Mouse (Mus musculus): ENCODE measurements around the gene Smim7. TPM values are rescaled to one million over a fixed set of nuclear protein-coding genes. Genes with fewer than 3 reads are reported as not detected.

The Smim7 gene
- polyA plus RNA-seq, 1 experiment, result 57.9 TPM

GRCm38 (mm10) chr8:72575915-72576314 lies 5.0 kb upstream of the Smim7 start:
- H3K79me2 ChIP-seq (ENCODE audit: control insufficient read depth, insufficient read depth), result no peaks in the 10 kb centered on the region
- no peaks in the 10 kb centered on the region for H3K27me3 ChIP-seq (ENCODE audit: control insufficient read depth, insufficient read depth, insufficient read length)
- TF ChIP-seq USF1 (IDR thresholded peaks at IDR 0.05; ENCODE audit: low read depth) (no peak), MYOG (IDR thresholded peaks at IDR 0.05; ENCODE audit: control insufficient read depth, extremely low read depth, insufficient read length) (no peak), FOSL1 (IDR thresholded peaks at IDR 0.05; ENCODE audit: insufficient read depth, low read length, poor library complexity, severe bottlenecking) (no peak), MAX (IDR thresholded peaks at IDR 0.05) (no peak), CEBPB (IDR thresholded peaks at IDR 0.05; ENCODE audit: low read depth) (no peak), CTCF (IDR thresholded peaks at IDR 0.05; ENCODE audit: control insufficient read depth, insufficient read depth, insufficient read length) (no peak), MYOD1 (IDR thresholded peaks at IDR 0.05; ENCODE audit: control insufficient read depth, insufficient read length, low read depth) (no peak)
- no peaks in the 10 kb centered on the region for H3K79me3 ChIP-seq (ENCODE audit: low read depth)
- no peak overlapping the region for H3ac ChIP-seq (ENCODE audit: control insufficient read depth, insufficient read length, low read depth)
- no peak overlapping the region for H3K4me3 ChIP-seq (ENCODE audit: insufficient read depth, poor library complexity, severe bottlenecking)
- H3K36me3 ChIP-seq (ENCODE audit: control insufficient read depth, insufficient read depth), result no peaks in the 10 kb centered on the region

GRCm38 (mm10) chr8:72573450-72573849 lies 2.6 kb upstream of the Smim7 start:
- Histone ChIP-seq H3ac (ENCODE audit: control insufficient read depth, insufficient read length, low read depth) (no peak overlapping the region), H3K79me3 (ENCODE audit: low read depth) (peaks cover 14% of the 10 kb centered on the region), H3K27me3 (ENCODE audit: control insufficient read depth, insufficient read depth, insufficient read length) (no peaks in the 10 kb centered on the region), H3K36me3 (ENCODE audit: control insufficient read depth, insufficient read depth) (peaks cover 8% of the 10 kb centered on the region), H3K4me3 (ENCODE audit: insufficient read depth, poor library complexity, severe bottlenecking) (no peak overlapping the region), H3K79me2 (ENCODE audit: control insufficient read depth, insufficient read depth) (peaks cover 22% of the 10 kb centered on the region)
- TF ChIP-seq FOSL1 (IDR thresholded peaks at IDR 0.05; ENCODE audit: insufficient read depth, low read length, poor library complexity, severe bottlenecking), result no peak

GRCm38 (mm10) chr8:72572507-72572906 lies 1.6 kb upstream of the Smim7 start:
- Histone ChIP-seq H3K79me3 (ENCODE audit: low read depth) (peaks cover 16% of the 10 kb centered on the region), H3K27me3 (ENCODE audit: control insufficient read depth, insufficient read depth, insufficient read length) (no peaks in the 10 kb centered on the region), H3ac (ENCODE audit: control insufficient read depth, insufficient read length, low read depth) (no peak overlapping the region), H3K79me2 (ENCODE audit: control insufficient read depth, insufficient read depth) (peaks cover 30% of the 10 kb centered on the region), H3K36me3 (ENCODE audit: control insufficient read depth, insufficient read depth) (peaks cover 17% of the 10 kb centered on the region), H3K4me3 (ENCODE audit: insufficient read depth, poor library complexity, severe bottlenecking) (peak overlapping the region; percentile 52)
- TF ChIP-seq MYOD1 (IDR thresholded peaks at IDR 0.05; ENCODE audit: control insufficient read depth, insufficient read length, low read depth) (no peak), MAX (IDR thresholded peaks at IDR 0.05) (no peak), FOSL1 (IDR thresholded peaks at IDR 0.05; ENCODE audit: insufficient read depth, low read length, poor library complexity, severe bottlenecking) (no peak), CTCF (IDR thresholded peaks at IDR 0.05; ENCODE audit: control insufficient read depth, insufficient read depth, insufficient read length) (no peak), MYOG (IDR thresholded peaks at IDR 0.05; ENCODE audit: control insufficient read depth, extremely low read depth, insufficient read length) (no peak), USF1 (IDR thresholded peaks at IDR 0.05; ENCODE audit: low read depth) (no peak), CEBPB (IDR thresholded peaks at IDR 0.05; ENCODE audit: low read depth) (no peak)

GRCm38 (mm10) chr8:72571611-72572473 lies 954 bp upstream of the Smim7 start, which contains the start of gene Tmem38a:
TSS of gene Tmem38a (plus strand) at chr8:72572055.
- peak within 1 kb of the TSS; percentile 61 for H3ac ChIP-seq (ENCODE audit: control insufficient read depth, insufficient read length, low read depth)
- H3K79me3 ChIP-seq (ENCODE audit: low read depth), result peaks cover 16% of the 10 kb centered on the region
- H3K79me2 ChIP-seq (ENCODE audit: control insufficient read depth, insufficient read depth), result peaks cover 33% of the 10 kb centered on the region
- H3K36me3 ChIP-seq (ENCODE audit: control insufficient read depth, insufficient read depth), result peaks cover 24% of the 10 kb centered on the region
- TF ChIP-seq CEBPB (IDR thresholded peaks at IDR 0.05; ENCODE audit: low read depth), result no peak
- TF ChIP-seq USF1 (IDR thresholded peaks at IDR 0.05; ENCODE audit: low read depth), result no peak
- no peak for TF ChIP-seq MAX (IDR thresholded peaks at IDR 0.05)
- TF ChIP-seq CTCF (IDR thresholded peaks at IDR 0.05; ENCODE audit: control insufficient read depth, insufficient read depth, insufficient read length), result no peak
- TF ChIP-seq FOSL1 (IDR thresholded peaks at IDR 0.05; ENCODE audit: insufficient read depth, low read length, poor library complexity, severe bottlenecking), result no peak
- no peaks in the 10 kb centered on the region for H3K27me3 ChIP-seq (ENCODE audit: control insufficient read depth, insufficient read depth, insufficient read length)
- peak within 1 kb of the TSS; percentile 52 for H3K4me3 ChIP-seq (ENCODE audit: insufficient read depth, poor library complexity, severe bottlenecking)

GRCm38 (mm10) chr8:72565970-72566369 lies 4.9 kb downstream of the Smim7 start:
- Histone ChIP-seq H3K79me3 (ENCODE audit: low read depth) (peaks cover 20% of the 10 kb centered on the region), H3K36me3 (ENCODE audit: control insufficient read depth, insufficient read depth) (peaks cover 38% of the 10 kb centered on the region)
- TF ChIP-seq USF1 (IDR thresholded peaks at IDR 0.05; ENCODE audit: low read depth), result no peak
- no peak for TF ChIP-seq CTCF (IDR thresholded peaks at IDR 0.05; ENCODE audit: control insufficient read depth, insufficient read depth, insufficient read length)
- no peak for TF ChIP-seq FOSL1 (IDR thresholded peaks at IDR 0.05; ENCODE audit: insufficient read depth, low read length, poor library complexity, severe bottlenecking)
- TF ChIP-seq MYOG (IDR thresholded peaks at IDR 0.05; ENCODE audit: control insufficient read depth, extremely low read depth, insufficient read length), result no peak
- no peak for TF ChIP-seq MYOD1 (IDR thresholded peaks at IDR 0.05; ENCODE audit: control insufficient read depth, insufficient read length, low read depth)

More at GRCm38 (mm10) chr8:72565970-72566369, 4.9 kb downstream of the Smim7 start:
- Histone ChIP-seq H3K79me2 (ENCODE audit: control insufficient read depth, insufficient read depth) (peaks cover 40% of the 10 kb centered on the region), H3K27me3 (ENCODE audit: control insufficient read depth, insufficient read depth, insufficient read length) (no peaks in the 10 kb centered on the region), H3K4me3 (ENCODE audit: insufficient read depth, poor library complexity, severe bottlenecking) (no peak overlapping the region), H3ac (ENCODE audit: control insufficient read depth, insufficient read length, low read depth) (no peak overlapping the region)

Data from C2C12 (cell line).